Mouse (Mus musculus): Measurements from ENCODE around the gene Exoc2.

Exoc2 gene

GRCm38 (mm10) chr13:30973501-30974246, at the start of gene Exoc2, which contains the start of gene Gm5447:
Exoc2 (minus strand) TSS chr13:30974093.
Gm5447 (plus strand) TSS chr13:30974204.
- DNase-seq (ENCODE audit: low spot score in 2 of 2) = peak; percentile 86 to 88

GRCm38 (mm10) chr13:31023664-31024063, 49.8 kb upstream of the Exoc2 start:
- no peak for DNase-seq (ENCODE audit: low spot score in 2 of 2)

GRCm38 (mm10) chr13:31021927-31022326, 48.0 kb upstream of the Exoc2 start:
- DNase-seq (ENCODE audit: low spot score in 2 of 2) = no peak

GRCm38 (mm10) chr13:31021514-31021913, 47.6 kb upstream of the Exoc2 start:
- no peak for DNase-seq (ENCODE audit: low spot score in 2 of 2)

- DNase-seq (ENCODE audit: low spot score in 2 of 2) = no peak
These were observed 43.7 kb upstream of the Exoc2 start for GRCm38 (mm10) chr13:31017545-31017944.

GRCm38 (mm10) chr13:31004995-31005394, 31.1 kb upstream of the Exoc2 start:
- DNase-seq (ENCODE audit: low spot score in 2 of 2) = no peak

- DNase-seq (ENCODE audit: low spot score in 2 of 2) = no peak
These were observed 30.6 kb upstream of the Exoc2 start for GRCm38 (mm10) chr13:31004458-31004857.

GRCm38 (mm10) chr13:30999799-31000198, 25.9 kb upstream of the Exoc2 start:
- no peak for DNase-seq (ENCODE audit: low spot score in 2 of 2)

- no peak for DNase-seq (ENCODE audit: low spot score in 2 of 2)
These were observed 23.8 kb upstream of the Exoc2 start for GRCm38 (mm10) chr13:30997526-30998253.

GRCm38 (mm10) chr13:30994249-30994858, 20.5 kb upstream of the Exoc2 start:
- DNase-seq (ENCODE audit: low spot score in 2 of 2) = no peak

- peak; percentile 75 to 81 for DNase-seq (ENCODE audit: low spot score in 2 of 2)
These were observed 19.9 kb upstream of the Exoc2 start for GRCm38 (mm10) chr13:30993819-30994218.

GRCm38 (mm10) chr13:30990233-30990632, 16.3 kb upstream of the Exoc2 start:
- DNase-seq (ENCODE audit: low spot score in 2 of 2) = no peak

- DNase-seq (ENCODE audit: low spot score in 2 of 2) = no peak
These were observed 15.8 kb upstream of the Exoc2 start for GRCm38 (mm10) chr13:30989710-30990109.

GRCm38 (mm10) chr13:30987686-30988085, 13.8 kb upstream of the Exoc2 start:
- no peak for DNase-seq (ENCODE audit: low spot score in 2 of 2)

GRCm38 (mm10) chr13:30986934-30987455, 13.1 kb upstream of the Exoc2 start:
- DNase-seq (ENCODE audit: low spot score in 2 of 2) = no peak

GRCm38 (mm10) chr13:30985598-30986466, 11.9 kb upstream of the Exoc2 start:
- peak; percentile 59 to 61 for DNase-seq (ENCODE audit: low spot score in 2 of 2)

- DNase-seq (ENCODE audit: low spot score in 2 of 2) = no peak
These were observed 11.3 kb upstream of the Exoc2 start for GRCm38 (mm10) chr13:30985275-30985597.

- DNase-seq (ENCODE audit: low spot score in 2 of 2) = no peak
These were observed 7.8 kb upstream of the Exoc2 start for GRCm38 (mm10) chr13:30981666-30982065.

GRCm38 (mm10) chr13:30978224-30978623, 4.3 kb upstream of the Exoc2 start:
- DNase-seq (ENCODE audit: low spot score in 2 of 2) = no peak

GRCm38 (mm10) chr13:30976536-30977084, 2.7 kb upstream of the Exoc2 start:
- DNase-seq (ENCODE audit: low spot score in 2 of 2) = no peak

GRCm38 (mm10) chr13:30974247-30974630, 346 bp upstream of the Exoc2 start:
- no peak for DNase-seq (ENCODE audit: low spot score in 2 of 2)
